Mouse (Mus musculus) midbrain, postnatal 0 days (tissue): ENCODE data around the gene Jagn1. TPM values are rescaled to one million over a fixed set of nuclear protein-coding genes. Genes with fewer than 3 reads are reported as not detected.

ENCODE experiments used
- ATAC-seq: fragments of 200-750 bp; cut with Nextera tagmentation; 2 replicates; pipeline ENCODE4 v1.8.0; 2017; ENCODE audit warnings: moderate number of reproducible peaks, mild to moderate bottlenecking, moderate TSS enrichment, moderate library complexity; ENCODE audit not compliant: low FRiP score
- DNase-seq: peaks from one replicate; pipeline ENCODE4 v3.0.0-alpha.2; 2015; ENCODE audit warnings: low spot score
- H3K27ac ChIP-seq: fragments of 300-500 bp; sonication (generic); 2 replicates; pipeline ENCODE4 v1.5.1; 2014; ENCODE audit warnings: low read depth, mild to moderate bottlenecking, low read length, mixed read lengths
- H3K27me3 ChIP-seq: fragments of 300-500 bp; sonication (generic); 2 replicates; pipeline ENCODE4 v1.6.1; 2014; ENCODE audit warnings: low read length, control low read depth, mixed read lengths; ENCODE audit not compliant: insufficient read depth
- H3K36me3 ChIP-seq: fragments of 300-500 bp; sonication (generic); 2 replicates; pipeline ENCODE4 v1.6.1; 2014; ENCODE audit warnings: low read length, control low read depth, mixed read lengths; ENCODE audit not compliant: insufficient read depth
- H3K4me1 ChIP-seq: fragments of 300-500 bp; sonication (generic); 2 replicates; pipeline ENCODE4 v1.6.1; 2014; ENCODE audit warnings: mild to moderate bottlenecking, control low read depth, antibody characterized with exemption, low read length, mixed read lengths; ENCODE audit not compliant: insufficient read depth
- H3K4me2 ChIP-seq: fragments of 300-500 bp; sonication (generic); 2 replicates; pipeline ENCODE4 v1.6.1; 2014; ENCODE audit warnings: low read depth, mild to moderate bottlenecking, low read length, mixed read lengths; ENCODE audit not compliant: poor library complexity, severe bottlenecking
- H3K4me3 ChIP-seq: fragments of 300-500 bp; sonication (generic); 2 replicates; pipeline ENCODE4 v1.5.1; 2014; ENCODE audit warnings: low read depth, mild to moderate bottlenecking, low read length, moderate library complexity
- H3K9ac ChIP-seq: fragments of 300-500 bp; sonication (generic); replicated peaks from 2 replicates; pipeline ENCODE4 v1.6.1; 2014; ENCODE audit warnings: mild to moderate bottlenecking, low read length, moderate library complexity, mixed read lengths; ENCODE audit not compliant: poor library complexity, severe bottlenecking
- H3K9me3 ChIP-seq: fragments of 300-500 bp; sonication (generic); 2 replicates; pipeline ENCODE4 v1.6.1; 2016; ENCODE audit warnings: low read length, control low read depth
- CTCF ChIP-seq: IDR thresholded peaks from 2 replicates; pipeline ENCODE4 v1.5.1; 2016; ENCODE audit warnings: antibody characterized with exemption, mild to moderate bottlenecking
- WGBS: fragments of 180-500 bp; shearing (Covaris S2); extraction: QIAGEN DNeasy Blood & Tissue Kit; methylation state at CpG from one replicate; pipeline ENCODE4 v1.1.7; 2014; 5-methylcytosine and 5-hydroxymethylcytosine counted together
- polyA plus RNA-seq: library from polyadenylated mRNA; unstranded; fragments of >200 nt; fragmentation: Nextera tagmentation; extraction: Ambion mirVana; gene quantifications from 2 replicates; pipeline ENCODE4 v1.2.1, GENCODE M21; 2015
- total RNA-seq: library from RNA; depleted of rRNA; stranded (reverse); fragments of >200 nt; gene quantifications from 2 replicates; pipeline ENCODE4 v1.2.3, GENCODE M21; 2014

Gene Jagn1
- total and polyA plus RNA-seq, 2 experiments from 2014 or later: 43.6 to 80.4 TPM

- peaks cover 4% of the 10 kb centered on the region for H3K36me3 ChIP-seq
- ATAC-seq (peak; percentile 70), DNase-seq (peak; percentile 46)
- H3K9ac ChIP-seq: peak overlapping the region; percentile 89
- H3K27me3 ChIP-seq: no peaks in the 10 kb centered on the region
- H3K27ac ChIP-seq: peak overlapping the region; percentile 91
- under 1% methylated on average over 65 of the region's 65 CpGs for WGBS
- peak overlapping the region; percentile 63 for H3K4me3 ChIP-seq
- peak overlapping the region; percentile 89 for H3K4me2 ChIP-seq
- TF ChIP-seq CTCF: peak; percentile 47
- peaks cover 10% of the 10 kb centered on the region; the same call in 1 of the 2 replicates for H3K4me1 ChIP-seq
- H3K9me3 ChIP-seq: no peaks in the 10 kb centered on the region
Observed at GRCm38 (mm10) chr6:113482477-113483099, 40.2 kb downstream of the Jagn1 start.

- Histone ChIP-seq H3K4me2 (peak within 1 kb of the TSS; percentile 89), H3K27ac (peak within 1 kb of the TSS; percentile 91), H3K4me3 (peak within 1 kb of the TSS; percentile 63), H3K4me1 (peaks cover 10% of the 10 kb centered on the region; the same call in 1 of the 2 replicates), H3K9me3 (no peaks in the 10 kb centered on the region), H3K36me3 (peaks cover 9% of the 10 kb centered on the region), H3K27me3 (no peaks in the 10 kb centered on the region), H3K9ac (peak within 1 kb of the TSS; percentile 89)
- TF ChIP-seq CTCF: no peak
- peak; percentile 96 for ATAC-seq
- under 1% methylated on average over 26 of the region's 26 CpGs for WGBS
- DNase-seq: peak; percentile 97
Observed at GRCm38 (mm10) chr6:113483100-113483615, 40.8 kb downstream of the Jagn1 start, which contains the start of gene Creld1. Gene Creld1 (plus strand): TSS chr6:113483297.

GRCm38 (mm10) chr6:113483729-113484128, 41.4 kb downstream of the Jagn1 start:
- peak overlapping the region; percentile 89 for H3K4me2 ChIP-seq
- no peaks in the 10 kb centered on the region for H3K9me3 ChIP-seq
- ATAC-seq: peak; percentile 45
- 7% methylated on average over 10 of the region's 10 CpGs for WGBS
- peak overlapping the region; percentile 63 for H3K4me3 ChIP-seq
- peaks cover 15% of the 10 kb centered on the region for H3K36me3 ChIP-seq
- peaks cover 10% of the 10 kb centered on the region; the same call in 1 of the 2 replicates for H3K4me1 ChIP-seq
- H3K27ac ChIP-seq: peak overlapping the region; percentile 91
- H3K9ac ChIP-seq: peak overlapping the region; percentile 89
- DNase-seq: peak; percentile 54
- H3K27me3 ChIP-seq: no peaks in the 10 kb centered on the region
- TF ChIP-seq CTCF: peak; percentile 49

- peaks cover 10% of the 10 kb centered on the region; the same call in 1 of the 2 replicates for H3K4me1 ChIP-seq
- no peak overlapping the region for H3K4me2 ChIP-seq
- no peak for TF ChIP-seq CTCF
- peaks cover 35% of the 10 kb centered on the region for H3K36me3 ChIP-seq
- H3K9ac ChIP-seq: no peak overlapping the region
- H3K27me3 ChIP-seq: no peaks in the 10 kb centered on the region
- H3K9me3 ChIP-seq: no peaks in the 10 kb centered on the region
- WGBS: 58% methylated on average over 7 of the region's 7 CpGs
- ATAC-seq (no peak), DNase-seq (no peak)
- H3K27ac ChIP-seq: no peak overlapping the region
- no peak overlapping the region for H3K4me3 ChIP-seq
Observed at GRCm38 (mm10) chr6:113487125-113487576, 44.8 kb downstream of the Jagn1 start.

- H3K27me3 ChIP-seq: no peaks in the 10 kb centered on the region
- WGBS: 96% methylated on average over 14 of the region's 14 CpGs
- no peak overlapping the region for H3K4me3 ChIP-seq
- no peak for DNase-seq
- H3K27ac ChIP-seq: no peak overlapping the region
- TF ChIP-seq CTCF: no peak
- peaks cover 36% of the 10 kb centered on the region for H3K36me3 ChIP-seq
- ATAC-seq: no peak
- no peak overlapping the region for H3K9ac ChIP-seq
- no peaks in the 10 kb centered on the region for H3K9me3 ChIP-seq
- H3K4me1 ChIP-seq: peaks cover 5% of the 10 kb centered on the region; the same call in 1 of the 2 replicates
- no peak overlapping the region for H3K4me2 ChIP-seq
Observed at GRCm38 (mm10) chr6:113489410-113489809, 47.0 kb downstream of the Jagn1 start.
